Mouse (Mus musculus) liver, embryonic 16.5 days (tissue): Measurements from ENCODE around the gene Npas3. TPM values are rescaled to one million over a fixed set of nuclear protein-coding genes. Genes with fewer than 3 reads are reported as not detected.

Experiments used
- ATAC-seq: fragments of 200-750 bp; cut with Nextera tagmentation; 2 replicates; pipeline ENCODE4 v1.8.0; 2017; ENCODE audit warnings: low read depth, mild to moderate bottlenecking, moderate number of reproducible peaks, moderate library complexity
- H3K27ac ChIP-seq: fragments of 300-500 bp; sonication (generic); 2 replicates; pipeline ENCODE4 v1.5.1; 2014; ENCODE audit warnings: mild to moderate bottlenecking, low read length
- H3K27me3 ChIP-seq: fragments of 300-500 bp; sonication (generic); 2 replicates; pipeline ENCODE4 v1.6.1; 2014; ENCODE audit warnings: low read depth, low read length, mixed read lengths; ENCODE audit not compliant: control insufficient read depth, insufficient read depth
- H3K36me3 ChIP-seq: fragments of 300-500 bp; sonication (generic); 2 replicates; pipeline ENCODE4 v1.6.1; 2014; ENCODE audit warnings: mild to moderate bottlenecking; ENCODE audit not compliant: control insufficient read depth, insufficient read depth
- H3K4me1 ChIP-seq: fragments of 300-500 bp; sonication (generic); 2 replicates; pipeline ENCODE4 v1.6.1; 2014; ENCODE audit warnings: low read depth, low read length, mixed read lengths; ENCODE audit not compliant: control insufficient read depth
- H3K4me2 ChIP-seq: fragments of 300-500 bp; sonication (generic); 2 replicates; pipeline ENCODE4 v1.6.1; 2014; ENCODE audit warnings: low read depth, low read length, mixed read lengths
- H3K4me3 ChIP-seq: fragments of 300-500 bp; sonication (generic); 2 replicates; pipeline ENCODE4 v1.5.1; 2014; ENCODE audit warnings: low read depth, mild to moderate bottlenecking, low read length
- H3K9ac ChIP-seq: fragments of 300-500 bp; sonication (generic); 2 replicates; pipeline ENCODE4 v1.6.1; 2014; ENCODE audit warnings: low read depth, low read length
- H3K9me3 ChIP-seq: fragments of 300-500 bp; sonication (generic); replicated peaks from 2 replicates; pipeline ENCODE4 v1.6.1; 2016; ENCODE audit warnings: low read length; ENCODE audit not compliant: control insufficient read depth
- WGBS: fragments of 180-500 bp; shearing (Covaris S2); extraction: QIAGEN DNeasy Blood & Tissue Kit; methylation state at CpG from one replicate; pipeline ENCODE4 v1.1.7; 2014; ENCODE audit not compliant: insufficient replicate concordance; 5-methylcytosine and 5-hydroxymethylcytosine counted together
- polyA plus RNA-seq: library from polyadenylated mRNA; unstranded; fragments of >200 nt; fragmentation: Nextera tagmentation; extraction: Ambion mirVana; gene quantifications from 2 replicates; pipeline ENCODE4 v1.2.1, GENCODE M21; 2015

Gene Npas3
- polyA plus RNA-seq, 1 experiment from 2014 or later: 0.12 TPM

GRCm38 (mm10) chr12:54048126-54048525, 799.6 kb downstream of the Npas3 start:
- Histone ChIP-seq H3K4me3 (no peak overlapping the region), H3K4me2 (no peak overlapping the region), H3K36me3 (no peaks in the 10 kb centered on the region), H3K27me3 (no peaks in the 10 kb centered on the region), H3K9me3 (no peaks in the 10 kb centered on the region), H3K9ac (no peak overlapping the region), H3K27ac (no peak overlapping the region), H3K4me1 (no peaks in the 10 kb centered on the region)
- 62% methylated on average over 5 of the region's 5 CpGs for WGBS
- ATAC-seq: no peak

DNA sequence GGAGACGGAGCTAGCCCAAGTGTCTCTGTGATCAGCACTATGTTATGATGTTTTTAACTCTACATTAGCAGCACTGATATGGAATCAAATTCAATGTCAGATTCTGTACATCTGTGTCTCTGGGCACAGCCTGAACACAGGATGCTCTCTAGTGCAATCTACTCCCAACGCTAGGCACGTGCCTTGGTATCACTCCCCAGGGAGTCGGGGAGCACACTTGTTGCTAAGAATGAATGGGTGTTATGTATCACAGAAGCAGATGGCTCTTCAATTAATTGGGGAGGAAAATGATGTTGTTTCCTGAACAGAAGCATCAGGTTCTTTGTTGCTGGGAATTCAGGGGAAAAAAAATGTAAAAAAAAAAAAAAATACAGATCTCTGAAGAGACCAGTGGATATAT, 801.4 kb downstream of the Npas3 start:
- H3K4me2 ChIP-seq: no peak overlapping the region
- no peak overlapping the region for H3K9ac ChIP-seq
- no peak for ATAC-seq
- H3K9me3 ChIP-seq: no peaks in the 10 kb centered on the region
- H3K27me3 ChIP-seq: no peaks in the 10 kb centered on the region
- H3K4me1 ChIP-seq: no peaks in the 10 kb centered on the region
- no peak overlapping the region for H3K4me3 ChIP-seq
- no peak overlapping the region for H3K27ac ChIP-seq
- 62% methylated on average over 4 of the region's 4 CpGs for WGBS
- H3K36me3 ChIP-seq: no peaks in the 10 kb centered on the region

DNA sequence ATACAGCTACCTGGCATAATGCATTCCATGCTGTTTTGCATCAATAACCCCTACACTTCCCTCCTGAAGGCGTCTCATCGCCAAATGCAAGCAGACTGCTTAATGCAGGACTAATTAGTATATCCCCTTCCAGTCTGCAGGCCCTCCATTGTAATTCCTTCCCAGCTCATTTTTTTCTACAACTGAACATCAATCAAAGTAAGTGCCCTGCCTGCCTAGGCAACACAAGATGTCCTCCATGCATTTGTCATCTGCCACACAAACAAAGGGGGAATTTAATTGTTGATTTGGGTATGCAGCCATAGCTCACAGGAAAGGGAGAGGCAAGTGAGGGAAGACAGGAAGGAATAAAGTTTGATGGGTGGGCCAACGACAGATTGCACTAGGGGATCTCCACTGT, 804.5 kb downstream of the Npas3 start:
- Histone ChIP-seq H3K9ac (no peak overlapping the region), H3K4me2 (no peak overlapping the region), H3K4me1 (no peaks in the 10 kb centered on the region), H3K36me3 (no peaks in the 10 kb centered on the region), H3K27ac (no peak overlapping the region), H3K4me3 (no peak overlapping the region), H3K9me3 (no peaks in the 10 kb centered on the region), H3K27me3 (no peaks in the 10 kb centered on the region)
- ATAC-seq: no peak
- WGBS: 49% methylated on average over 3 of the region's 3 CpGs

GRCm38 (mm10) chr12:54053598-54053997, 805.1 kb downstream of the Npas3 start:
- H3K4me3 ChIP-seq: no peak overlapping the region
- no peak overlapping the region for H3K27ac ChIP-seq
- no peaks in the 10 kb centered on the region for H3K27me3 ChIP-seq
- ATAC-seq: no peak
- no peaks in the 10 kb centered on the region for H3K4me1 ChIP-seq
- no peaks in the 10 kb centered on the region for H3K36me3 ChIP-seq
- no peaks in the 10 kb centered on the region for H3K9me3 ChIP-seq
- no peak overlapping the region for H3K4me2 ChIP-seq
- H3K9ac ChIP-seq: no peak overlapping the region
- 67% methylated on average over 6 of the region's 6 CpGs for WGBS

DNA sequence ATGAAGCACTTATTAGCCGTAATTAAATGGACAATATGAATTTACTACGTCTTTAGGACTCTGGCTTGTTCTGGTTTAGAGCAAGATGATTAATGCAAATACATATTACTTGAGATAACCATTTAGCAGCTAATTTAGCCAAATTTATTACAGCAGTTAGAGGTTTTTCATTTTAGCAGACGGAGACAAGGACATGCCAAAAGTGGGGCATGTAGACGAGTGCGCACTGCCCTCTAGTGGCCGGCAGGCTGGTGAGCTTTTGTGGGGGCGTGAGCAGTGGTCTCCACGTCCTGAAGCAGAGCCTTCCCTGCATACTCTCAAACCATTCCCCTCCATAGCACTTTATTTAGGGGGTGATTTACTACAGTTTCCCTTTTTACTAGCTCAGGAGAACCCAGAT, 812.3 kb downstream of the Npas3 start:
- Histone ChIP-seq H3K27me3 (no peaks in the 10 kb centered on the region), H3K9me3 (no peaks in the 10 kb centered on the region), H3K36me3 (no peaks in the 10 kb centered on the region), H3K4me3 (no peak overlapping the region), H3K27ac (no peak overlapping the region), H3K4me1 (no peaks in the 10 kb centered on the region), H3K9ac (no peak overlapping the region), H3K4me2 (no peak overlapping the region)
- ATAC-seq: no peak
- 14% methylated on average over 8 of the region's 8 CpGs for WGBS

DNA sequence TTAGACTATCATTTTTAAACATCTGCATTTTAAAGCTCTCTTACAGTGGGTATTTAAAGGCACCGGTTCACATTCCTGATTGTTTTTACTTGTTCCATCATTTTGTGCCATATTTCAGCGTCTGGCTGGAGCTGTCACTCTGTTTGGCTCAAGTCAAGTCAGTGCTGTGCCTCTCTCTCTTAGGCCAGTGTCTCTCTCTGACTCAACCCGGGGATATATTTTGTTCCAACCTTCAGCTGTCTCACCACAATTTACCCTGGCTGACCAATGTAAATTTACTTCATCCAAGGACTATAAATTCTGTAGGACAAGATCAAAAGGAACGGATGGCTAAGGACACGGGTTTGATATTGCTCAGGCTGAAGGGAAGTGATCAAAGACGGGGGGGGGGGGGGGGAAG, 812.7 kb downstream of the Npas3 start:
- H3K4me2 ChIP-seq: no peak overlapping the region
- no peak for ATAC-seq
- H3K36me3 ChIP-seq: no peaks in the 10 kb centered on the region
- H3K4me3 ChIP-seq: no peak overlapping the region
- no peaks in the 10 kb centered on the region for H3K4me1 ChIP-seq
- H3K9me3 ChIP-seq: no peaks in the 10 kb centered on the region
- no peaks in the 10 kb centered on the region for H3K27me3 ChIP-seq
- H3K9ac ChIP-seq: no peak overlapping the region
- H3K27ac ChIP-seq: no peak overlapping the region
- 34% methylated on average over 6 of the region's 6 CpGs for WGBS

GRCm38 (mm10) chr12:54064986-54065385, 816.5 kb downstream of the Npas3 start:
- Histone ChIP-seq H3K4me3 (no peak overlapping the region), H3K36me3 (no peaks in the 10 kb centered on the region), H3K27me3 (peaks cover 28% of the 10 kb centered on the region), H3K4me1 (peaks cover 2% of the 10 kb centered on the region; the same call in 1 of the 2 replicates), H3K4me2 (no peak overlapping the region), H3K9ac (no peak overlapping the region), H3K27ac (no peak overlapping the region), H3K9me3 (no peaks in the 10 kb centered on the region)
- no peak for ATAC-seq
- WGBS: 72% methylated on average over 16 of the region's 16 CpGs

DNA sequence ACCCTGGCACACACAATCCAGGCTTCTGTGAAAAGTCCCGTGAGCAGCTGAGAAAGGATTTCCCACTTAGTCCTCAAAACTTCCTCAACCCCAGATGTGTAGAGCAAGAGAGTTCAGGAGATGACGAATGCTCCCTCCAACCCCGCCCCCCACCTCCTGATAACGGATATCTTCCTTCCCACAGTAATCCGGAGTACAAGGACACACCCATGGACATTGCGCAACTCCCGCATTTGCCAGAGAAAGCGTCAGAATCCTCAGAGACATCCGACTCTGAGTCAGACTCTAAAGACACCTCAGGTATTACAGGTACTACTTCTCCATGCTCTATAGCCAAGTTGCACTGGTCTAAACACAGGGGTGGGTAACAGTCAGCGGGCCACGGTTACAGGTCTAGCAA, 817.1 kb downstream of the Npas3 start:
- H3K4me1 ChIP-seq: peaks cover 2% of the 10 kb centered on the region; the same call in 1 of the 2 replicates
- no peaks in the 10 kb centered on the region for H3K36me3 ChIP-seq
- peaks cover 28% of the 10 kb centered on the region for H3K27me3 ChIP-seq
- no peak for ATAC-seq
- WGBS: 25% methylated on average over 11 of the region's 11 CpGs
- H3K9me3 ChIP-seq: no peaks in the 10 kb centered on the region
- H3K27ac ChIP-seq: no peak overlapping the region
- H3K4me3 ChIP-seq: no peak overlapping the region
- H3K4me2 ChIP-seq: no peak overlapping the region
- H3K9ac ChIP-seq: no peak overlapping the region

DNA sequence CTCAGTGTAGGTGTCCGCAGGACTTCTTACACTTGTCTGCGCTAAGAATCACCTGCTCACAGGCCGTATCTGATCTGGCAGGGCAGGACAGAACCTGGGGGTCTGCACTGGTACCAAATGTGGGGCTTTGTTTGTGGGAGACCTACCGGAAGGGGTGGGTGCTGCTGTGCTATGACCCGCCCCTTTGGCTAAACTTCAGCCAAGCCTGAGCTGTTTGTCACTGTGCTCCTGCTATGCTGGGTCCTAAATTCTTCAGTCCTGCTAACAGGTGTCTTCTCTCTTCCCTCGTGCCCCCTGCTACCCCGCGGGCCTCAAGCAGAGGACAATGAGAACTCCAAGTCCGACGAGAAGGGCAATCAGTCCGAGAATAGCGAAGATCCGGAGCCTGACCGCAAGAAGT, 818.9 kb downstream of the Npas3 start:
- peaks cover 2% of the 10 kb centered on the region; the same call in 1 of the 2 replicates for H3K4me1 ChIP-seq
- ATAC-seq: no peak
- H3K36me3 ChIP-seq: no peaks in the 10 kb centered on the region
- no peak overlapping the region for H3K9ac ChIP-seq
- no peak overlapping the region for H3K27ac ChIP-seq
- H3K4me2 ChIP-seq: 0 out of 2 replicates have a peak overlapping the region, but pooled peaks have one; percentile 53
- H3K9me3 ChIP-seq: no peaks in the 10 kb centered on the region
- WGBS: 27% methylated on average over 14 of the region's 14 CpGs
- peak overlapping the region; percentile 35 for H3K4me3 ChIP-seq
- H3K27me3 ChIP-seq: peaks cover 28% of the 10 kb centered on the region
